Mouse (Mus musculus) embryonic fibroblast, embryonic 13.5 days (primary cell): ENCODE measurements around the gene Gal3st2c.
"Not testable (repeated sequence)": the region's sequence is repeated elsewhere in the genome, so short reads cannot be mapped to it uniquely, and the experiment has no call there.

Source experiments
- CTCF ChIP-seq: IDR thresholded peaks from 2 replicates; pipeline ENCODE4 v1.5.1; 2011; ENCODE audit warnings: mild to moderate bottlenecking, control low read depth, low read length, moderate library complexity, borderline replicate concordance; ENCODE audit not compliant: insufficient read depth
- POLR2A ChIP-seq: IDR thresholded peaks from 2 replicates; pipeline ENCODE4 v1.6.1; 2011; ENCODE audit warnings: low read depth, mild to moderate bottlenecking, control low read depth, low read length, moderate library complexity

DNA sequence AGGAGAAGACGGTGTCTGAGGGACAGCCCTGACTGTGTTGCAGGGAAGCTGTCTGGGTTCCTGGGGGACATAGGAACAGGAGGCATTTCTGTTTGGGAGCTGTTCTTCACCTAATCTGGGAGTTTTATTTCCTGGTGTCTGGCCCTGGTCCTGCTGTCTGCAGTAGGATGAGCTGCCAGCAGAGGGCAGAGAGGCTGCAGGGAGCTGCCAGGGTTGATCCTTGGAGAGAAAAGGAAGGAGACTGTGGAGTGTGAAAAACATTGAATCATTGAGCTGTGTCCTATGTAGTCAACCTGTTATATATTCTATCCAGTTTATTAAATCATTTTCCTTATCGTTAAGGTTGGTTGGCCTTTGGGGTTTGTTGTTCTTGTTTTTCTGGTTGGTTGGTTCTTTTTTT lies 9.4 kb upstream of the Gal3st2c start:
- TF ChIP-seq POLR2A, CTCF: not testable (repeated sequence)
